Mouse (Mus musculus) layer of hippocampus, postnatal 14 days (tissue): ENCODE measurements around the gene Spns2. TPM values are rescaled to one million over a fixed set of nuclear protein-coding genes. Genes with fewer than 3 reads are reported as not detected.
A peak's percentile ranks its signal among the peaks of the same experiment; 100 is the strongest.
"Not testable (repeated sequence)": the region's sequence is repeated elsewhere in the genome, so short reads cannot be mapped to it uniquely, and the experiment has no call there.

Experiments used
- DNase-seq, 2 experiments: peaks; one replicate each; pipeline ENCODE4 v3.0.0; 2021 to 2022; ENCODE audit warnings: low spot score in 2 of 2, mixed read lengths in 1 of 2
- total RNA-seq, 2 experiments: library from RNA; stranded (reverse); gene quantifications; 2 replicates each; pipeline ENCODE4 v1.2.3; 2021

Spns2 gene
- total RNA-seq, 2 experiments from 2014 or later = 85.1 to 85.6 TPM

DNA sequence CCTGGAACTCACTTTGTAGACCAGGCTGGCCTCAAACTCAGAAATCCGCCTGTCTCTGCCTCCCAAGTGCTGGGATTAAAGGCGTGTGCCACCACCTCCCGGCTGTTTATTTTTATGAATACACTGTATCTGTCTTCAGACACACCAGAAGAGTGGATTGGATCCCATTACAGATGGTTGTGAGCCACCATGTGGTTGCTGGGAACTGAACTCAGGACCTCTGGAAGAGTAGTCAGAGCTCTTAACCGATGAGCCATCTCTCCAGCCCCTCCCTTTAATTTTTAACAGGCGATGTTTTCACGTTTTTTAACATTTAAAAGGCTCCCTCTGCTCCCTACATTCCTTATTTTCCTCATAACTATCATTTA is 49.1 kb downstream of the Spns2 start:
- not testable (repeated sequence) for DNase-seq

DNA sequence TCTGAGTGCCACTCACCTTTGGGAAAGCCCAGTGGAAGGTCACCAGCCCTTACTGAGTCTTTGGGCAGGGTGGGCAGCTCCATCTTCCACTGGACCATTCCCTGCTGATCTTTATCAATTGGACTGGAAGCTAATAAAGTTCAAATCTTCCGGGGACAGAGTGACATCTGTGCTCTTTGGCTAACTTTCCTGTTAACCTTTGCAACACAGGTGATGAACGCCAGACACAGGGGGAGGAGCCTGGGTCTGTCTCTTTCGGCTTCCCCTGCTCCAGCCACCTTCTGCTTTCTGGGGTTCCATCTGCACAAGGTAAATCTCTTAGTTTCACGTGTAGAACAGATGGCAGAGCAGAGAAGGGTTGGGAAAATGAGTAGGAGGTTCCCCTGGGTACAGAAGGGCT is 51.3 kb downstream of the Spns2 start:
- no peak for DNase-seq

DNA sequence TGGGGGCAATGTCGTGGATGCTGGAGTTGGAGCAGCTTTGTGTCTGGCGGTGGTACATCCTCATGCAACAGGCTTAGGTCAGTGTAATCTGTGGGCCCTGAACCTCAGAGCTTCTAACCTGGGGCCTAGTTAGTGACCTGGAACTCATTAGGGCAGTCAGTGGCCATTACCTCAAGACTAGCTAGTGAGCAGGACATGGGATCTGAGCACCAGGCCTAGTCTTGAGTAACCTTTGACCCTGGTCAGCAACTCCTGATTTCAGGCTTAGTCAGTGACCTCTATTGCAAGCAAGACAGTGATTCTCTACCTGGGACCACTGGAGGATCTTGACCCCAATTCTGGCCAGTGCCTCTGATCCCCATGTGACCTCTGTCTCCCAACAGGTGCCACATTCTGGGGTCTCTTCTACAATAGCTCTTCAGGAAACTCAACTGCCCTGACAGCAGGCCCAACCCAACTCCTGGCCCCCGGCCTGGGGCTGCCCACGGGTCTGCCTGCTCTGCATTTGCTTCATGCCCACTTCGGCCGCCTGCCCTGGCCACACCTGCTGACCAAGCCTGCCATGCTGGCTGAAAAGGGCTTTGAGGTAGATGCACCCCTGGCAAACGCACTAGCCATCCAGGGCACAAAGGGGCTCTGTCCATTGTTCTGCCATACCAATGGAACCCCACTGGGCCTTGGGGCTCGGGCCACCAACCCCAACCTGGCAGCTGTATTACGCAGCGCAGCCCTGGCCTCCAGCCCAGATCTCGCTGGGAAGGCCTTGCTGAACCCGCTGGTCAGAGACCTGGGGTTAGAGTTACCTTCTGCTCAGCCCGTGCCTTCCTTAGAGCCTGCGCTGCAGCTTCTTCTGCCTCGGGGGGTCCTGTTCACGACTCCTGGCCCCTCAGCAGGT is 52.7 kb downstream of the Spns2 start:
- no peak for DNase-seq

DNA sequence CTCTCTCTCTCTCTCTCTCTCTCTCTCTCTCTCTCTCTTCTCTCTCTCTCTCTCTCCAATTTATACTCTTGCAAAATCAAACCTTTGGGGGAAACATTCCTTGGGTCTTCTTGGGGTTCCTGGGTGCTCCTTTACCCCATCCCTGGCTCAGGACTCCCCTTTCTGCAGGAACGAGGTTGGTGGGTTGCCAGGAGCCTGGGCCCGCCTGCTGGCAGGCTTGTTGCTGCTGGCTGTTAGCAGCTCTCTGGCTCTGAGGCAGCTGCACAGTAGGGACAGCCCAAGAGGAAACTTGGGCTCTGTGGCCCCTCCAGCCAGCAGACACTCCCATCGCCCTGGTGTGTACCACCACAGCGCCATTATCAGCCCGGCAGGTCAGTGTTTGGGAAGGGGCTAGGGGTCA is 53.4 kb downstream of the Spns2 start:
- peak in 1 of 2 experiments; percentile 68 for DNase-seq

DNA sequence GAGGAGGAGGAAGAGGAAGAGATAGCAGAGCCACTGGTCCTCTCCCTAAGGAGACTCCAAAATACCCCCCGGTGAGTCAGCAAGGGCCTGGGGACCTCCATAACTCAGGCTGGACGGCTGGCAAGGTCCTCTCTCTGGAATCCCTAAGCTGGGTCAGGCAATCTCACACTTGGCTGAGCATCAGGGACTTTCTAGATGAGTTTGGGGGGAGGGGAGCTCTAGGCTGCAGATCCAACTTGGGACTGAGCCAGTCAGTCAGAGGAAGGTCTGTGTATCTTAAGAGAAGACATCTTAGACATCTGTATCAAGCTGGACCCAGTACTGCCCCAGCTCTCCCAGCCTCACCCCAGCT is 54.0 kb downstream of the Spns2 start:
- no peak for DNase-seq

- no peak for DNase-seq
Measured at GRCm38 (mm10) chr11:72434963-72435693, 54.6 kb downstream of the Spns2 start, which contains the start of gene Ggt6. Gene Ggt6 (plus strand): TSS chr11:72435526.

DNA sequence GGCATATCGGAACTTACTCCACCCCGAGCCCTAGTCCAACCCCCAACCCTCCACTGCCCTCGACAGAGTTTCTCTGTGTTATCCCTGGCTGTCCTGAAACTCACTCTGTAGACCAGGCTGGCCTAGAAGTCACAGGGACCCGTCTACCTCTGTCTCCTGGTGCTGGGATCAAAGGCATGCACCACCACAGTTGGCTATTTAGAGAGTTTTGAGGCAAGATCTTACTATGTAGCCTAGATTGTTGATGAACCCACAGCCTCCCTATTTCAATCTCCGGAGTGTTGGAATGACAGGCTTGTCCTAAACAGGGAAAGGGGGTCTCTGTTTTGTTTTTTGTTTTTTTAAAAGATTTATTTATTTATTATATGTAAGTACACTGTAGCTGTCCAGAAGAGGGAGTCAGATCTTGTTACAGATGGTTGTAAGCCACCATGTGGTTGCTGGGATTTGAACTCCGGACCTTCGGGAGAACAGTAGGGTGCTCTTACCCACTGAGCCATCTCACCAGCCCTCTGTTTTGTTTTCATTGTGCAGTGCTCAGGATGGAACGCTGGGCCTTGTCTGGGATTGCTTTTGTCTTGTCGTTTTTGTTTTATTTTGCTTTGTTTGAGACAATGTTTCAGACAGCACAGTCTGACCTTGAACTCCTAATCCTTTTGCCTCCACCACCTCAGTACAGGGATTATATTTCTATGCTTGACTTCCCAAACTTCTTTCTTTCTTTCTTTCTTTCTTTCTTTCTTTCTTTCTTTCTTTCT is 59.2 kb downstream of the Spns2 start:
- not testable (repeated sequence) for DNase-seq

GRCm38 (mm10) chr11:72429288-72429690 is 60.4 kb downstream of the Spns2 start:
- peak; percentile 70 to 86 for DNase-seq

DNA sequence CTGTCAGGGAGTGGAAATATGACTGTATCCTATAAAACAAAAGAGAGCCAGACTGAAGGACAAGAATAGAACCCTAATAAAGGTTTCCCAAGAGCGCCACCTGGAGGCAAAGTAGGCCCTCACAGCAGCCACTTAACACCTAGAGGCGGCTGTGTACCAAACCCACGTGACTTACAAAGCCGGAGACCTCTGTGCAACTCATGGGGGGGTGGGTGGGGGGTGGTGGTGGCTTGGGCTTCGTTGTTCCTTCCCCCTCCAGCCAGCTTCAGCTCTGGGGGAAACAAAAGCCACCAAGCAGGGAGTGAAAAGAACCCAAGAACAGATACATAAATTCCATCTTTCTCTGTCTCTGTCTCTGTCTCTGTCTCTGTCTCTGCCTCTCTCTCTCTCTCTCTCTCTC is 61.0 kb downstream of the Spns2 start:
- peak; percentile 65 to 83 for DNase-seq

GRCm38 (mm10) chr11:72426884-72427283 is 62.8 kb downstream of the Spns2 start:
- no peak for DNase-seq

- DNase-seq = no peak
Measured at GRCm38 (mm10) chr11:72425201-72425600, 64.5 kb downstream of the Spns2 start.

- DNase-seq = no peak
Measured at GRCm38 (mm10) chr11:72423686-72424085, 66.0 kb downstream of the Spns2 start.

GRCm38 (mm10) chr11:72421518-72422278 is 68.0 kb downstream of the Spns2 start:
- no peak for DNase-seq

DNA sequence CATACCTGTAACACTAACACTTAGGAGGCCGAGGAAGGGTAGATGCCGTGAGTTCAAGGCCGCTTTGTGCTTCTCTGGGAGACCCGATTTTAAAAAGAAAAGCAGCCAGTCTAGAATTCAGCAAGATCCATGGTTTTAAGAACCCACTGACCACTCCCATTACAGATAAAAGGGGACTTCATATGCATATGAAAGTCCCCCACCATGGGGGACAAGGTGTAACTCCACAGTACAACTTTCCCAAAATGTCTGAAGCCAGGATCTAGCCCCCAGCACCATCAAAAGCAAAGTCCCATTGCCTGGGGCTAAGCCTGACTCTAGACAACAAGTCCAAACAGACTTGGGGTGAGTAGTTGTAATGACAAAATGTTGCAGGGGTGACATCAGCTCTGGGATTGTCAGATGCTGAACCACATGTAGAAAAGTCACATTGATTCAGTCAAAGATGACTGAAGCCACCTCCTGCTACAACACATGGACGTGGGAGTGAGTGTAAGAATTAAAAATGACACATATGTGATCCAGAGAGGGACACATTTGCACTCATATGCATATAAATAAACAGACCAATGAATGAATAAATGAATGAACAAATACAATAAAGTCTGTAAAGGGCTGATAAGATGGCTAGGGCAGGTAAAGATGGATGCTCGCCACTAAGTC is 69.1 kb downstream of the Spns2 start:
- peak in 1 of 2 experiments; percentile 51 for DNase-seq

DNA sequence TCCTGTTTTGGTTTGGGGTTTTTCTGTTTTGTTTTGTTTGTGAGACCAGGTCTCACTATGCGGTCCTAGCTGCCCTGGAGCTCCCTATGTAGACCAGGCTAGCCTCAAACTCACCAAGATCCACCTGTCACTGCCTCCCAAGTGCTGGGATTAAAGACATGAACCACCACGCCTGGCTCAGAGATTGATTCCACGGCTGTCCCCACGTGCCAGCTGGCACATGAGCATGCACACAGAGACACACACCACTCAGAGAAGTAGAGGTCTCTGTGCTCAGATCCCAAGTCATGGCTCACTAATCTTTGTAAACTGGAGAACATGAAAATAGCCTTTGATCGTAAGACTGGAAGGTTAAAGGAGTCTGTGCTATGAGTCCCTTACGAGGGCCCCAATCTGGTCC is 70.7 kb downstream of the Spns2 start:
- no peak for DNase-seq

DNA sequence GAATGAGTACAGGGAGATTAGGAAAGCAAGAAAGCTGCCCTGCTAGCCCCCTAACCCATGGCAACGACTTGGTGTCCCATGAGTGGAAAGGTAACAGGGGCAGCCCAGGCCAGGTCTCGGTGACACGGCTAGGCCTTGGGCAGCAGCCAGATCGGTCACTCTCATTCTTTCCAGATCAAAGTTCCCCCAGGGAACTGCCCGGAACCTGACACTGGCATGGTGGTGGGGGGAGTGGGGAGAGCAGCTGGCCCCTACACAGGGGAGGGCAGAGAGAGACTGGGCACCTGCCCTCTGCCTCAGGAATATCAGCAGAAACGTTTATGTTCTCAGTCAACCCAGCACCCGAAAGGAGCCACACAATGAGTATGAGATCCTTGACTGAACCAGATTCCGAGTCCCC is 71.5 kb downstream of the Spns2 start:
- no peak for DNase-seq

- no peak for DNase-seq
Measured at GRCm38 (mm10) chr11:72417376-72417775, 72.3 kb downstream of the Spns2 start.

DNA sequence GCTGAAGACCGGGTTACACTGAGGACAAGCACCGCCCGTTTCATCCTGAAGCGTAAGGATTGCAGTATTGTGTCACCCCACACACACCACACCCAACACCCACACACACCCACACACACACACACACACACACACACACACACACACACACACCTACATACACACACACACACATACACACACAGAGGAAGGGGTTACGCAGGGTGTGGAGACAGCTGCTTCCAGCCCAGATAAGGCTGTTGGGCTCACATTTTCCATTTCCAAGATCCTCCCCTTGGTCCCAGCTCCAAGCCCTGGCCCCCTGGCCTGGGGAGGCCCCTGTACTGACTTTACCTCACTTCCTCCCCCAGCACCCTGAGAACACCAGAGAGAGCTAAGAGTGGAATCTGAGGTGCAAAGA is 73.0 kb downstream of the Spns2 start:
- DNase-seq = no peak

DNA sequence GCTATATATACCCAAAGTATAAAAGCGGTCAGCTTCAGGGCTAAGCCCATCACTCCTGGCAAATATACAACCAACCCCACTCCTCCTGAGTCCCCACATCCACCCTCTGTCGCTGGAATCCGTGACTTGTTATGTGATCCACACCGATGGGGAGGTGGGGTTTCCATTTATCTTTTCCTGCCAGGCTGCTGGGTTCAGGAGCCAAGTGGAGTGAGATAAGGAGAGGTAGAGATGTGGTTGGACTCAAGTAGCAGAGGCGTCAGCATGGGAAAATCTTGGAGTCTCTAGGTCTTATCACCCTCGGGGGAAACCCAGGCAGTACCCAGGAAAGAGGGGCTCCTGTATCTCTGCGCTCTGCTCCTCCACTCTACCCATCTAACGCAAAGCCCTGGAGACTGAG is 74.5 kb downstream of the Spns2 start:
- no peak for DNase-seq

GRCm38 (mm10) chr11:72413601-72414190 is 76.0 kb downstream of the Spns2 start:
- DNase-seq = no peak
